Mouse (Mus musculus) E14TG2a.4 (cell line): ENCODE data around the gene Mast2.

Experiments
- H3K27me3 ChIP-seq: 2 replicates; pipeline ENCODE4 v1.6.1; 2014; ENCODE audit warnings: low read length, control low read depth; ENCODE audit not compliant: insufficient read depth
- H3K36me3 ChIP-seq: 2 replicates; pipeline ENCODE4 v1.6.1; 2014; ENCODE audit warnings: low read length, control low read depth; ENCODE audit not compliant: insufficient read depth
- H3K4me1 ChIP-seq: replicated peaks from 2 replicates; pipeline ENCODE4 v1.6.1; 2014; ENCODE audit warnings: low read depth, low read length, control low read depth
- H3K4me3 ChIP-seq: replicated peaks from 2 replicates; pipeline ENCODE4 v1.5.1; 2014; ENCODE audit warnings: mild to moderate bottlenecking, low read length
- H3K9me3 ChIP-seq: 2 replicates; pipeline ENCODE4 v1.6.1; 2014; ENCODE audit warnings: low read length, control low read depth
- CTCF ChIP-seq: conservative IDR thresholded peaks from 2 replicates; pipeline ENCODE4 v1.5.1; 2014; ENCODE audit warnings: low read length
- NANOG ChIP-seq: IDR thresholded peaks from 2 replicates; pipeline ENCODE4 v1.6.1; 2014; ENCODE audit warnings: borderline replicate concordance, low read length, mixed read lengths
- POU5F1 ChIP-seq: IDR thresholded peaks from 2 replicates; pipeline ENCODE4 v1.6.1; 2014; ENCODE audit warnings: low read length, borderline replicate concordance

The Mast2 gene

GRCm38 (mm10) chr4:116402708-116403107 lies 61.3 kb downstream of the Mast2 start:
- Histone ChIP-seq H3K9me3 (no peaks in the 10 kb centered on the region), H3K36me3 (no peaks in the 10 kb centered on the region), H3K27me3 (no peaks in the 10 kb centered on the region), H3K4me3 (no peak overlapping the region), H3K4me1 (peaks cover 22% of the 10 kb centered on the region)
- TF ChIP-seq POU5F1 (no peak), NANOG (no peak), CTCF (no peak)

- H3K36me3 ChIP-seq, result no peaks in the 10 kb centered on the region
- TF ChIP-seq POU5F1 (no peak), NANOG (peak; percentile 44; the same call in 1 of the 2 replicates)
- H3K27me3 ChIP-seq, result no peaks in the 10 kb centered on the region
- no peaks in the 10 kb centered on the region for H3K9me3 ChIP-seq
- no peak overlapping the region for H3K4me3 ChIP-seq
- peaks cover 26% of the 10 kb centered on the region for H3K4me1 ChIP-seq
These were observed 65.9 kb downstream of the Mast2 start for GRCm38 (mm10) chr4:116398051-116398450.

- Histone ChIP-seq H3K9me3 (no peaks in the 10 kb centered on the region), H3K4me3 (no peak overlapping the region), H3K27me3 (no peaks in the 10 kb centered on the region), H3K36me3 (no peaks in the 10 kb centered on the region), H3K4me1 (no peaks in the 10 kb centered on the region)
- TF ChIP-seq POU5F1 (no peak), NANOG (no peak), CTCF (no peak)
These were observed 85.9 kb downstream of the Mast2 start for GRCm38 (mm10) chr4:116377973-116378667.

- TF ChIP-seq CTCF (no peak), NANOG (no peak), POU5F1 (no peak)
- Histone ChIP-seq H3K4me3 (no peak overlapping the region), H3K4me1 (no peaks in the 10 kb centered on the region), H3K36me3 (peaks cover 4% of the 10 kb centered on the region; the same call in 1 of the 2 replicates), H3K9me3 (no peaks in the 10 kb centered on the region), H3K27me3 (no peaks in the 10 kb centered on the region)
These were observed 92.3 kb downstream of the Mast2 start for GRCm38 (mm10) chr4:116371676-116372075.

GRCm38 (mm10) chr4:116358099-116358498 lies 105.9 kb downstream of the Mast2 start:
- no peak overlapping the region for H3K4me3 ChIP-seq
- TF ChIP-seq CTCF (peak; percentile 63), NANOG (no peak)
- H3K4me1 ChIP-seq, result no peaks in the 10 kb centered on the region
- H3K27me3 ChIP-seq, result no peaks in the 10 kb centered on the region
- no peaks in the 10 kb centered on the region for H3K36me3 ChIP-seq
- H3K9me3 ChIP-seq, result no peaks in the 10 kb centered on the region

GRCm38 (mm10) chr4:116352919-116353318 lies 111.1 kb downstream of the Mast2 start:
- no peaks in the 10 kb centered on the region for H3K27me3 ChIP-seq
- H3K4me3 ChIP-seq, result no peak overlapping the region
- no peaks in the 10 kb centered on the region for H3K9me3 ChIP-seq
- no peaks in the 10 kb centered on the region for H3K4me1 ChIP-seq
- no peak for TF ChIP-seq CTCF
- TF ChIP-seq POU5F1, result no peak
- TF ChIP-seq NANOG, result no peak
- 0 out of 2 replicates have a peak, but pooled peaks cover 9% of the 10 kb centered on the region for H3K36me3 ChIP-seq

- Histone ChIP-seq H3K27me3 (no peaks in the 10 kb centered on the region), H3K4me1 (no peaks in the 10 kb centered on the region), H3K4me3 (no peak overlapping the region), H3K36me3 (0 out of 2 replicates have a peak, but pooled peaks cover 9% of the 10 kb centered on the region), H3K9me3 (no peaks in the 10 kb centered on the region)
- TF ChIP-seq NANOG (no peak), POU5F1 (no peak), CTCF (no peak)
These were observed 111.5 kb downstream of the Mast2 start for GRCm38 (mm10) chr4:116352496-116352895.

GRCm38 (mm10) chr4:116342119-116342518 lies 121.9 kb downstream of the Mast2 start:
- Histone ChIP-seq H3K27me3 (no peaks in the 10 kb centered on the region), H3K9me3 (no peaks in the 10 kb centered on the region), H3K36me3 (no peaks in the 10 kb centered on the region), H3K4me1 (no peaks in the 10 kb centered on the region), H3K4me3 (no peak overlapping the region)
- TF ChIP-seq NANOG (no peak), CTCF (peak; percentile 44)

GRCm38 (mm10) chr4:116336294-116336693 lies 127.7 kb downstream of the Mast2 start:
- Histone ChIP-seq H3K36me3 (peaks cover 7% of the 10 kb centered on the region; the same call in 1 of the 2 replicates), H3K4me3 (no peak overlapping the region)
- TF ChIP-seq CTCF (no peak), NANOG (no peak), POU5F1 (no peak)

More at GRCm38 (mm10) chr4:116336294-116336693, 127.7 kb downstream of the Mast2 start:
- Histone ChIP-seq H3K9me3 (no peaks in the 10 kb centered on the region), H3K27me3 (no peaks in the 10 kb centered on the region), H3K4me1 (no peaks in the 10 kb centered on the region)
